Mouse (Mus musculus) inflammation-experienced regulatory T-cells (primary cell): Measurements from ENCODE around the gene Asmt. TPM values are rescaled to one million over a fixed set of nuclear protein-coding genes. Genes with fewer than 3 reads are reported as not detected.

Experiments used
- polyA plus RNA-seq, 2 experiments: library from polyadenylated mRNA; unstranded; fragments of 100-300 nt; shearing (Covaris generic); gene quantifications; one replicate each; pipeline ENCODE4 v1.2.1; 2017

The Asmt gene
- not detected for polyA plus RNA-seq

GRCm38 (mm10) chrX:170672594-170673092 lies at the start of gene Asmt:
Gene Asmt, plus strand, starts transcription at chrX:170672644.

